Mouse (Mus musculus) heart, postnatal 10 days (tissue): ENCODE results near the gene Caskin1. TPM values are rescaled to one million over a fixed set of nuclear protein-coding genes. Genes with fewer than 3 reads are reported as not detected.

Experiments used
- DNase-seq, 2 experiments: peaks; one replicate each; pipeline ENCODE4 v3.0.0; 2021
- intact Hi-C: fragments of 180-260 bp; cut with DNase I; formaldehyde crosslinking; loops from one replicate; pipeline ENCODE4 v1.15.1; 2025
- total RNA-seq, 2 experiments: library from RNA; stranded (reverse); gene quantifications; 2 replicates each; pipeline ENCODE4 v1.2.3; 2021

The Caskin1 gene
- total RNA-seq, 2 experiments from 2014 or later = 0.48 to 0.52 TPM

- intact Hi-C loops = no loop called here
- no peak for DNase-seq
Measured at GRCm38 (mm10) chr17:24470701-24471527, 17.5 kb upstream of the Caskin1 start.

GRCm38 (mm10) chr17:24472512-24472911 is 15.9 kb upstream of the Caskin1 start:
- peak; percentile 69 to 70 for DNase-seq

GRCm38 (mm10) chr17:24473612-24474275 is 14.7 kb upstream of the Caskin1 start, which contains the start of gene Bricd5:
TSS of gene Bricd5 (plus strand) at chr17:24473884.
- intact Hi-C loops = no loop called here
- no peak for DNase-seq

More at GRCm38 (mm10) chr17:24472512-24472911, 15.9 kb upstream of the Caskin1 start:
- intact Hi-C loops = no loop called here

- intact Hi-C loops = no loop called here
- DNase-seq = no peak
Measured at GRCm38 (mm10) chr17:24474557-24474956, 13.8 kb upstream of the Caskin1 start.

- DNase-seq = no peak
- intact Hi-C loops = loop anchor here (5.0 kb wide), 1 partner anchor 192 kb away; the partner anchor contains the start of gene Zfp598
Measured at GRCm38 (mm10) chr17:24475586-24475985, 12.8 kb upstream of the Caskin1 start.

GRCm38 (mm10) chr17:24476022-24476776 is 12.2 kb upstream of the Caskin1 start:
- intact Hi-C loops = loop anchor here (5.0 kb wide), 1 partner anchor 191 kb away; the partner anchor contains the start of gene Zfp598
- DNase-seq = no peak

GRCm38 (mm10) chr17:24477053-24477984 is 11.1 kb upstream of the Caskin1 start:
- no peak for DNase-seq
- intact Hi-C loops = loop anchor here (5.0 kb wide), 1 partner anchor 190 kb away; the partner anchor contains the start of gene Zfp598

GRCm38 (mm10) chr17:24477985-24478600 is 10.3 kb upstream of the Caskin1 start:
- DNase-seq = no peak
- intact Hi-C loops = loop anchor here (2.0 to 5.0 kb wide), 2 partner anchors 35 to 189 kb away; partner anchors contain the start of gene Zfp598

- intact Hi-C loops = loop anchor here (2.0 to 5.0 kb wide), 2 partner anchors 34 to 188 kb away; partner anchors contain the start of gene Zfp598
- peak; percentile 98 to 99 for DNase-seq
Measured at GRCm38 (mm10) chr17:24478663-24479380, 9.6 kb upstream of the Caskin1 start, which contains the start of gene Mlst8. TSS of gene Mlst8 (minus strand) at chr17:24479078.

GRCm38 (mm10) chr17:24479431-24479830 is 9.0 kb upstream of the Caskin1 start:
- intact Hi-C loops = loop anchor here (2.0 to 5.0 kb wide), 2 partner anchors 33 to 188 kb away; partner anchors contain the start of gene Zfp598
- DNase-seq = no peak

GRCm38 (mm10) chr17:24480201-24480826 is 8.1 kb upstream of the Caskin1 start:
- intact Hi-C loops = loop anchor here (5.0 kb wide), 1 partner anchor 47 kb away; the partner anchor contains the start of gene Traf7
- DNase-seq = no peak

GRCm38 (mm10) chr17:24481027-24481815 is 7.2 kb upstream of the Caskin1 start:
- DNase-seq = no peak
- intact Hi-C loops = loop anchor here (5.0 kb wide), 1 partner anchor 46 kb away; the partner anchor contains the start of gene Traf7

- intact Hi-C loops = loop anchor here (5.0 kb wide), 1 partner anchor 44 kb away; the partner anchor contains the start of gene Traf7
Measured at GRCm38 (mm10) chr17:24483495-24483894, 4.9 kb upstream of the Caskin1 start.

GRCm38 (mm10) chr17:24485090-24485860 is 3.1 kb upstream of the Caskin1 start:
- intact Hi-C loops = no loop called here
- DNase-seq = peak; percentile 38 to 48

More at GRCm38 (mm10) chr17:24483495-24483894, 4.9 kb upstream of the Caskin1 start:
- DNase-seq = no peak

GRCm38 (mm10) chr17:24488662-24489264 is 362 bp downstream of the Caskin1 start:
- intact Hi-C loops = no loop called here
- DNase-seq = peak; percentile 40 to 45
